Mouse (Mus musculus) adrenal gland, postnatal 0 days (tissue): Measurements from ENCODE around the gene Rpn1. TPM values are rescaled to one million over a fixed set of nuclear protein-coding genes. Genes with fewer than 3 reads are reported as not detected.

ENCODE experiments used
- microRNA-seq: library from miRNA; unstranded; fragments of <30 nt; microRNA quantifications from one replicate; pipeline ENCODE4, GENCODE M21; 2016; ENCODE audit warnings: borderline replicate concordance; ENCODE audit not compliant: insufficient number of aligned reads
- polyA plus RNA-seq: library from polyadenylated mRNA; unstranded; fragments of >200 nt; fragmentation: Nextera tagmentation; extraction: Ambion mirVana; gene quantifications from 2 replicates; pipeline ENCODE4 v1.2.1, GENCODE M21; 2015

Gene Rpn1
- 145 and 207 TPM in 2 replicates for polyA plus RNA-seq

GRCm38 (mm10) chr6:88084278-88085151 is at the start of gene Rpn1:
Rpn1 (plus strand) TSS chr6:88084482.

GRCm38 (mm10) chr6:88044577-88045405 is 39.5 kb upstream of the Rpn1 start, which contains the start of gene Rab7:
Rab7 (minus strand) TSS chr6:88045270.

Small RNA genes lying within 50 kb of the gene (microRNA-seq; reads per million reads assigned to microRNA genes)
- gene Mir6376: not detected

Other genes starting within 250 kb of the Rpn1 start
- gene Gm45140, start 248.7 kb upstream of the Rpn1 start, polyA plus RNA-seq: 2.2 and 2.6 TPM in 2 replicates
- 29.0 and 34.7 TPM in 2 replicates for gene Isy1, start 245.7 kb upstream of the Rpn1 start, polyA plus RNA-seq
- gene Cnbp, start 233.4 kb upstream of the Rpn1 start, polyA plus RNA-seq: 1,034 and 1,061 TPM in 2 replicates
- 66.7 and 84.6 TPM in 2 replicates for gene Copg1, start 196.7 kb upstream of the Rpn1 start, polyA plus RNA-seq
- gene Hmces, start 170.5 kb upstream of the Rpn1 start, polyA plus RNA-seq: 21.0 and 29.1 TPM in 2 replicates
- 49.4 and 70.4 TPM in 2 replicates for gene H1fx, start 102.8 kb upstream of the Rpn1 start, polyA plus RNA-seq
- gene Rab7, start 39.2 kb upstream of the Rpn1 start, polyA plus RNA-seq: 190 and 234 TPM in 2 replicates
- gene Gata2, start 109.4 kb downstream of the Rpn1 start, polyA plus RNA-seq: 84.7 and 125 TPM in 2 replicates
- gene Dnajb8, start 137.8 kb downstream of the Rpn1 start, polyA plus RNA-seq: not detected in 2 replicates